Mouse (Mus musculus) central nervous system, embryonic 14 days (tissue): ENCODE data around the gene Golim4. TPM values are rescaled to one million over a fixed set of nuclear protein-coding genes. Genes with fewer than 3 reads are reported as not detected.

ENCODE experiments used
- polyA plus RNA-seq: library from polyadenylated mRNA; depleted of rRNA; stranded (reverse); fragments of >200 nt; gene quantifications from 2 replicates; pipeline ENCODE4 v1.2.3, GENCODE M21; 2012; rRNA removed

Gene Golim4
- polyA plus RNA-seq: 30.9 and 37.9 TPM in 2 replicates

GRCm38 (mm10) chr3:75956551-75957302, at the start of gene Golim4:
Gene Golim4 (minus strand): TSS chr3:75956949.

Other genes with a start within 250 kb of the Golim4 start
- not detected in 2 replicates for gene Gm29133, start 208.8 kb downstream of the Golim4 start, polyA plus RNA-seq
- 15.5 and 16.5 TPM in 2 replicates for gene Fstl5, start 117.3 kb upstream of the Golim4 start, polyA plus RNA-seq